Mouse (Mus musculus): Measurements from ENCODE around the gene Ahcyl2.

DNA sequence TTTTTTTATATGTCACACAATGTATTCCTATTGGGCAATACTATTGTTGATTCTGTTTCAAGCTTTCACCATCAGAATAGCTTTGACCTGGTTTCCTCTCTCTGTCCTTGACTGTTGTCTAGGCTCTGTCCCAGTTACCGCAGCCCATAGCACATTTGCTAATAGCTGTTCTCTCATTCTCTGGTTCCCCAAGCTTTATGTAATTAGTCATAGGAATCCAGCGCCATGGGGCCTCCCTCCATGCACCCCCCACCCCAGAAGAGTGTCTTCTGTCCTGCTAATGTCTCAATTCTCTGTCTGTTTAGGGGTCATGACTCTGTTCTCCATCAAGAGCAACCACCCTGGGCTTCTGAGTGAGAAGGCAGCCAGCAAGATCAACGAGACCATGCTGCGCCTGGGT lies 11.3 kb upstream of the Ahcyl2 start:
- TF ChIP-seq CTCF (IDR thresholded peaks at IDR 0.05; ENCODE audit: low read depth) (no peak), EP300 (optimal IDR thresholded peaks at IDR 0.05) (no peak)

Data from stomach, postnatal 0 days (tissue).